Mouse (Mus musculus) embryonic facial prominence, embryonic 12.5 days (tissue): ENCODE measurements around the gene Nop16. TPM values are rescaled to one million over a fixed set of nuclear protein-coding genes. Genes with fewer than 3 reads are reported as not detected.
A peak's percentile ranks its signal among the peaks of the same experiment; 100 is the strongest.

Experiments used
- ATAC-seq: fragments of 200-750 bp; cut with Nextera tagmentation; 2 replicates; pipeline ENCODE4 v1.8.0; 2017; ENCODE audit not compliant: insufficient number of reproducible peaks, insufficient read depth, low FRiP score, low TSS enrichment
- H3K27ac ChIP-seq: fragments of 300-500 bp; sonication (generic); 2 replicates; pipeline ENCODE4 v1.5.1; 2016; ENCODE audit warnings: mild to moderate bottlenecking
- H3K27me3 ChIP-seq: fragments of 300-500 bp; sonication (generic); 2 replicates; pipeline ENCODE4 v1.6.1; 2016; ENCODE audit warnings: mild to moderate bottlenecking, moderate library complexity
- H3K36me3 ChIP-seq: fragments of 300-500 bp; sonication (generic); 2 replicates; pipeline ENCODE4 v1.6.1; 2016; ENCODE audit warnings: mild to moderate bottlenecking
- H3K4me1 ChIP-seq: fragments of 300-500 bp; sonication (generic); 2 replicates; pipeline ENCODE4 v1.6.1; 2016
- H3K4me2 ChIP-seq: fragments of 300-500 bp; sonication (generic); replicated peaks from 2 replicates; pipeline ENCODE4 v1.6.1; 2016; ENCODE audit warnings: mild to moderate bottlenecking, moderate library complexity
- H3K4me3 ChIP-seq: fragments of 300-500 bp; sonication (generic); 2 replicates; pipeline ENCODE4 v1.5.1; 2016; ENCODE audit warnings: mild to moderate bottlenecking
- H3K9ac ChIP-seq: fragments of 300-500 bp; sonication (generic); 2 replicates; pipeline ENCODE4 v1.6.1; 2016; ENCODE audit warnings: mild to moderate bottlenecking, moderate library complexity
- H3K9me3 ChIP-seq: fragments of 300-500 bp; sonication (generic); 2 replicates; pipeline ENCODE4 v1.6.1; 2016; ENCODE audit warnings: mild to moderate bottlenecking, moderate library complexity
- WGBS: fragments of 180-500 bp; shearing (Covaris S2); methylation state at CpG from one replicate; pipeline ENCODE4 v1.1.7; 2016; 5-methylcytosine and 5-hydroxymethylcytosine counted together
- polyA plus RNA-seq: library from polyadenylated mRNA; unstranded; fragments of >200 nt; fragmentation: Nextera tagmentation; extraction: Ambion mirVana; gene quantifications from 2 replicates; pipeline ENCODE4 v1.2.1, GENCODE M21; 2016

Gene Nop16
- polyA plus RNA-seq, 1 experiment from 2014 or later: 85.7 TPM

- Histone ChIP-seq H3K4me3 (no peak overlapping the region), H3K4me1 (peaks cover 10% of the 10 kb centered on the region), H3K4me2 (no peak overlapping the region), H3K27ac (no peak overlapping the region), H3K9me3 (no peaks in the 10 kb centered on the region), H3K9ac (no peak overlapping the region), H3K27me3 (no peaks in the 10 kb centered on the region), H3K36me3 (0 out of 2 replicates have a peak, but pooled peaks cover under 1% of the 10 kb centered on the region)
- 38% methylated on average over 2 of the region's 2 CpGs for WGBS
- ATAC-seq: no peak
Observed at GRCm38 (mm10) chr13:54571637-54572036, 18.3 kb downstream of the Nop16 start.

GRCm38 (mm10) chr13:54570736-54571135, 19.2 kb downstream of the Nop16 start:
- ATAC-seq: no peak
- Histone ChIP-seq H3K27me3 (no peaks in the 10 kb centered on the region), H3K4me2 (no peak overlapping the region), H3K36me3 (no peaks in the 10 kb centered on the region), H3K9me3 (no peaks in the 10 kb centered on the region), H3K27ac (no peak overlapping the region), H3K4me1 (peaks cover 3% of the 10 kb centered on the region), H3K4me3 (no peak overlapping the region), H3K9ac (no peak overlapping the region)
- 72% methylated on average over 4 of the region's 4 CpGs for WGBS

- Histone ChIP-seq H3K4me2 (no peak overlapping the region), H3K9me3 (no peaks in the 10 kb centered on the region), H3K27ac (no peak overlapping the region), H3K36me3 (no peaks in the 10 kb centered on the region), H3K4me3 (no peak overlapping the region), H3K4me1 (peaks cover 2% of the 10 kb centered on the region; the same call in 1 of the 2 replicates), H3K9ac (no peak overlapping the region), H3K27me3 (no peaks in the 10 kb centered on the region)
- 50% methylated on average over 1 of the region's 1 CpGs for WGBS
- no peak for ATAC-seq
Observed at GRCm38 (mm10) chr13:54569282-54569681, 20.6 kb downstream of the Nop16 start.

- H3K9ac ChIP-seq: no peak overlapping the region
- no peaks in the 10 kb centered on the region for H3K27me3 ChIP-seq
- H3K36me3 ChIP-seq: no peaks in the 10 kb centered on the region
- 43% methylated on average over 5 of the region's 5 CpGs for WGBS
- no peak overlapping the region for H3K27ac ChIP-seq
- no peak overlapping the region for H3K4me3 ChIP-seq
- peaks cover 7% of the 10 kb centered on the region; the same call in 1 of the 2 replicates for H3K4me1 ChIP-seq
- ATAC-seq: no peak
- no peak overlapping the region for H3K4me2 ChIP-seq
- H3K9me3 ChIP-seq: no peaks in the 10 kb centered on the region
Observed at GRCm38 (mm10) chr13:54568380-54568779, 21.5 kb downstream of the Nop16 start.

- Histone ChIP-seq H3K9me3 (no peaks in the 10 kb centered on the region), H3K4me2 (peak overlapping the region; percentile 92), H3K4me1 (peaks cover 7% of the 10 kb centered on the region; the same call in 1 of the 2 replicates), H3K4me3 (peak overlapping the region; percentile 99), H3K36me3 (peaks cover 24% of the 10 kb centered on the region), H3K27ac (no peak overlapping the region), H3K9ac (no peak overlapping the region), H3K27me3 (no peaks in the 10 kb centered on the region)
- no peak for ATAC-seq
- WGBS: 38% methylated on average over 8 of the region's 8 CpGs
Observed at GRCm38 (mm10) chr13:54565594-54566345, 24.1 kb downstream of the Nop16 start.

GRCm38 (mm10) chr13:54565201-54565581, 24.7 kb downstream of the Nop16 start, which contains the start of gene 4833439L19Rik:
Gene 4833439L19Rik, minus strand, starts transcription at chr13:54565435.
- Histone ChIP-seq H3K4me1 (peaks cover 7% of the 10 kb centered on the region; the same call in 1 of the 2 replicates), H3K27me3 (no peaks in the 10 kb centered on the region), H3K27ac (peak within 1 kb of the TSS; percentile 76), H3K36me3 (peaks cover 30% of the 10 kb centered on the region), H3K9ac (peak within 1 kb of the TSS; percentile 94), H3K9me3 (no peaks in the 10 kb centered on the region), H3K4me2 (peak within 1 kb of the TSS; percentile 92), H3K4me3 (peak within 1 kb of the TSS; percentile 99)
- WGBS: under 1% methylated on average over 27 of the region's 27 CpGs
- ATAC-seq: peak; percentile 95

GRCm38 (mm10) chr13:54564232-54565200, 25.4 kb downstream of the Nop16 start:
- peak overlapping the region; percentile 99 for H3K4me3 ChIP-seq

GRCm38 (mm10) chr13:54562562-54562961, 27.3 kb downstream of the Nop16 start:
- Histone ChIP-seq H3K27ac (no peak overlapping the region), H3K4me1 (peaks cover 7% of the 10 kb centered on the region; the same call in 1 of the 2 replicates), H3K9me3 (no peaks in the 10 kb centered on the region), H3K27me3 (no peaks in the 10 kb centered on the region), H3K9ac (no peak overlapping the region), H3K4me3 (no peak overlapping the region), H3K36me3 (peaks cover 56% of the 10 kb centered on the region), H3K4me2 (no peak overlapping the region)
- WGBS: 84% methylated on average over 7 of the region's 7 CpGs
- ATAC-seq: no peak

More at GRCm38 (mm10) chr13:54564232-54565200, 25.4 kb downstream of the Nop16 start:
- peak overlapping the region; percentile 92 for H3K4me2 ChIP-seq
- H3K27ac ChIP-seq: peak overlapping the region; percentile 76
- no peaks in the 10 kb centered on the region for H3K9me3 ChIP-seq
- no peaks in the 10 kb centered on the region for H3K27me3 ChIP-seq
- H3K9ac ChIP-seq: peak overlapping the region; percentile 94
- ATAC-seq: peak; percentile 65
- WGBS: 12% methylated on average over 45 of the region's 45 CpGs
- peaks cover 37% of the 10 kb centered on the region for H3K36me3 ChIP-seq
- peaks cover 7% of the 10 kb centered on the region; the same call in 1 of the 2 replicates for H3K4me1 ChIP-seq

GRCm38 (mm10) chr13:54560608-54561007, 29.3 kb downstream of the Nop16 start:
- H3K4me3 ChIP-seq: no peak overlapping the region
- H3K27me3 ChIP-seq: no peaks in the 10 kb centered on the region
- peaks cover 75% of the 10 kb centered on the region for H3K36me3 ChIP-seq
- H3K9me3 ChIP-seq: no peaks in the 10 kb centered on the region
- no peak overlapping the region for H3K4me2 ChIP-seq
- H3K27ac ChIP-seq: no peak overlapping the region
- H3K4me1 ChIP-seq: peaks cover 7% of the 10 kb centered on the region; the same call in 1 of the 2 replicates
- H3K9ac ChIP-seq: no peak overlapping the region
- 92% methylated on average over 7 of the region's 7 CpGs for WGBS
- ATAC-seq: no peak

- Histone ChIP-seq H3K27me3 (no peaks in the 10 kb centered on the region), H3K9me3 (no peaks in the 10 kb centered on the region), H3K36me3 (peaks cover 77% of the 10 kb centered on the region), H3K4me3 (no peak overlapping the region), H3K4me2 (no peak overlapping the region), H3K27ac (no peak overlapping the region), H3K9ac (no peak overlapping the region), H3K4me1 (peaks cover 7% of the 10 kb centered on the region; the same call in 1 of the 2 replicates)
- 93% methylated on average over 2 of the region's 2 CpGs for WGBS
- no peak for ATAC-seq
Observed at GRCm38 (mm10) chr13:54559656-54560055, 30.2 kb downstream of the Nop16 start.

- Histone ChIP-seq H3K9me3 (no peaks in the 10 kb centered on the region), H3K4me2 (no peak overlapping the region), H3K36me3 (peaks cover 88% of the 10 kb centered on the region), H3K9ac (no peak overlapping the region), H3K27ac (no peak overlapping the region), H3K27me3 (no peaks in the 10 kb centered on the region), H3K4me3 (no peak overlapping the region), H3K4me1 (no peaks in the 10 kb centered on the region)
- ATAC-seq: no peak
- 94% methylated on average over 1 of the region's 1 CpGs for WGBS
Observed at GRCm38 (mm10) chr13:54557652-54558051, 32.2 kb downstream of the Nop16 start.
